Mouse (Mus musculus): ENCODE results near the gene Rcan2.

- TF ChIP-seq EP300 (IDR thresholded peaks at IDR 0.05; ENCODE audit: low read depth): no peak
- peak; percentile 28 for TF ChIP-seq CTCF (IDR thresholded peaks at IDR 0.05; ENCODE audit: low read depth)
These were observed 17.2 kb downstream of the Rcan2 start for GRCm38 (mm10) chr17:43818390-43818789.
